In genomic region chr6:106455616-106456015, GRCm38 (mm10) we compare ENCODE assay signal across 27 mouse cellular contexts.
DNase-seq lines count a peak whose midpoint lies in the region; ATAC-seq lines count a peak whose summit lies in the region.
"Had no signal": no experiment of that assay in that cellular context is flagged by ENCODE, and none has a peak within 500 bp of the region (broad histone marks: within the 10 kb centered on the region; RNA-seq: fewer than 3 reads in every experiment).

No protein-coding gene starts in this region.

- DNase-seq in embryo, embryonic 11.5 days (ENCODE audit: low read depth, low spot score) = peak; percentile 3
- DNase-seq in embryo, embryonic 11 days = no peak
- no peak for DNase-seq in heart, postnatal 25 days (ENCODE audit: low spot score)
- no peak for DNase-seq in urinary bladder, postnatal 4 days (ENCODE audit: low spot score in 2 of 2)
- DNase-seq: adrenal gland, postnatal 25 days; cerebellum, adult 18-20 months; cerebellum, postnatal 14 days; gastrocnemius, postnatal 14 days; heart, adult 11 months; heart, postnatal 36 days; kidney, adult 2 months; kidney, postnatal 36 days had no signal

- WGBS in hindbrain, embryonic 12.5 days = 65% methylated on average over 3 of the region's 3 CpGs
- 84% methylated on average over 3 of the region's 3 CpGs for WGBS in hindbrain, embryonic 13.5 days
- WGBS in forebrain, embryonic 13.5 days = 73% methylated on average over 3 of the region's 3 CpGs
- WGBS in midbrain, embryonic 13.5 days = 71% methylated on average over 3 of the region's 3 CpGs

- no peak overlapping the region for H3K27ac ChIP-seq in hindbrain, embryonic 12.5 days
- H3K27ac ChIP-seq in hindbrain, embryonic 13.5 days = no peak overlapping the region
- H3K27ac ChIP-seq in forebrain, embryonic 13.5 days = no peak overlapping the region
- no peak overlapping the region for H3K27ac ChIP-seq in midbrain, embryonic 13.5 days
- H3K27ac ChIP-seq: embryonic facial prominence, embryonic 12.5 days; heart, embryonic 10.5 days; heart, embryonic 15.5 days; hindbrain, embryonic 15.5 days; layer of hippocampus, adult 2 months; limb, embryonic 13.5 days; lung, embryonic 15.5 days had no signal

- intact Hi-C loops in heart, postnatal 25 days (cut with DNase I) = no loop called here

- H3K27me3 ChIP-seq in hindbrain, embryonic 12.5 days = no peaks in the 10 kb centered on the region
- H3K27me3 ChIP-seq in hindbrain, embryonic 13.5 days = no peaks in the 10 kb centered on the region
- no peaks in the 10 kb centered on the region for H3K27me3 ChIP-seq in forebrain, embryonic 13.5 days
- H3K27me3 ChIP-seq in midbrain, embryonic 13.5 days = no peaks in the 10 kb centered on the region
- H3K27me3 ChIP-seq: embryonic facial prominence, embryonic 12.5 days; heart, embryonic 15.5 days; hindbrain, embryonic 15.5 days; limb, embryonic 13.5 days; lung, embryonic 15.5 days had no signal

- H3K9ac ChIP-seq in hindbrain, embryonic 12.5 days = no peak overlapping the region
- no peak overlapping the region for H3K9ac ChIP-seq in hindbrain, embryonic 13.5 days
- no peak overlapping the region for H3K9ac ChIP-seq in forebrain, embryonic 13.5 days
- no peak overlapping the region for H3K9ac ChIP-seq in midbrain, embryonic 13.5 days (replicated peaks)
- H3K9ac ChIP-seq: embryonic facial prominence, embryonic 12.5 days; heart, embryonic 15.5 days; hindbrain, embryonic 15.5 days; limb, embryonic 13.5 days; lung, embryonic 15.5 days had no signal

- H3K4me1 ChIP-seq in hindbrain, embryonic 12.5 days = no peaks in the 10 kb centered on the region
- peaks cover 4% of the 10 kb centered on the region; the same call in 1 of the 2 replicates for H3K4me1 ChIP-seq in hindbrain, embryonic 13.5 days (replicated peaks)
- peaks cover 13% of the 10 kb centered on the region; the same call in 1 of the 2 replicates for H3K4me1 ChIP-seq in forebrain, embryonic 13.5 days
- peaks cover 13% of the 10 kb centered on the region for H3K4me1 ChIP-seq in midbrain, embryonic 13.5 days (replicated peaks)
- H3K4me1 ChIP-seq: embryonic facial prominence, embryonic 12.5 days; heart, embryonic 10.5 days; heart, embryonic 15.5 days; limb, embryonic 13.5 days; lung, embryonic 15.5 days had no signal

- H3K4me3 ChIP-seq in hindbrain, embryonic 12.5 days = no peak overlapping the region
- no peak overlapping the region for H3K4me3 ChIP-seq in hindbrain, embryonic 13.5 days
- no peak overlapping the region for H3K4me3 ChIP-seq in forebrain, embryonic 13.5 days
- H3K4me3 ChIP-seq in midbrain, embryonic 13.5 days (replicated peaks) = no peak overlapping the region
- H3K4me3 ChIP-seq: embryonic facial prominence, embryonic 12.5 days; erythroblast, embryonic 14.5 days; heart, embryonic 10.5 days; heart, embryonic 15.5 days; hindbrain, embryonic 15.5 days; layer of hippocampus, adult 2 months; limb, embryonic 13.5 days; lung, embryonic 15.5 days had no signal

- H3K4me2 ChIP-seq in hindbrain, embryonic 12.5 days (replicated peaks) = no peak overlapping the region
- no peak overlapping the region for H3K4me2 ChIP-seq in hindbrain, embryonic 13.5 days
- no peak overlapping the region for H3K4me2 ChIP-seq in forebrain, embryonic 13.5 days
- no peak overlapping the region for H3K4me2 ChIP-seq in midbrain, embryonic 13.5 days (replicated peaks)
- H3K4me2 ChIP-seq: embryonic facial prominence, embryonic 12.5 days; heart, embryonic 15.5 days; hindbrain, embryonic 15.5 days; limb, embryonic 13.5 days; liver, embryonic 11.5 days; lung, embryonic 15.5 days had no signal

- ATAC-seq in hindbrain, embryonic 12.5 days (ENCODE audit: low FRiP score) = peak; percentile 58; the same call in 1 of the 2 replicates
- ATAC-seq in hindbrain, embryonic 13.5 days (ENCODE audit: low FRiP score) = no peak
- ATAC-seq in forebrain, embryonic 13.5 days = peak; percentile 75
- ATAC-seq in midbrain, embryonic 13.5 days = peak; percentile 80
- ATAC-seq: Patski had no signal

- no peaks in the 10 kb centered on the region for H3K9me3 ChIP-seq in hindbrain, embryonic 12.5 days (replicated peaks)
- no peaks in the 10 kb centered on the region for H3K9me3 ChIP-seq in hindbrain, embryonic 13.5 days
- H3K9me3 ChIP-seq in forebrain, embryonic 13.5 days (replicated peaks) = no peaks in the 10 kb centered on the region
- H3K9me3 ChIP-seq in midbrain, embryonic 13.5 days = no peaks in the 10 kb centered on the region
- H3K9me3 ChIP-seq: embryonic facial prominence, embryonic 12.5 days; G1E; heart, embryonic 10.5 days; heart, embryonic 15.5 days; hindbrain, embryonic 15.5 days; limb, embryonic 13.5 days; lung, embryonic 15.5 days had no signal

- no peaks in the 10 kb centered on the region for H3K36me3 ChIP-seq in hindbrain, embryonic 12.5 days
- no peaks in the 10 kb centered on the region for H3K36me3 ChIP-seq in hindbrain, embryonic 13.5 days
- H3K36me3 ChIP-seq in forebrain, embryonic 13.5 days (ENCODE audit: poor library complexity, severe bottlenecking) = no peaks in the 10 kb centered on the region
- H3K36me3 ChIP-seq in midbrain, embryonic 13.5 days = no peaks in the 10 kb centered on the region
- H3K36me3 ChIP-seq: embryonic facial prominence, embryonic 12.5 days; G1E; heart, embryonic 10.5 days; heart, embryonic 15.5 days; hindbrain, embryonic 15.5 days; limb, embryonic 13.5 days; lung, embryonic 15.5 days had no signal
